Mouse (Mus musculus) heart, adult 2 months (tissue): ENCODE measurements around the gene Pacsin2. TPM values are rescaled to one million over a fixed set of nuclear protein-coding genes. Genes with fewer than 3 reads are reported as not detected.
A peak's percentile ranks its signal among the peaks of the same experiment; 100 is the strongest.

ENCODE experiments used
- DNase-seq, 2 experiments: peaks; one replicate each; pipeline ENCODE4 v3.0.0; 2021
- H3K27ac ChIP-seq: fragments of 200-600 bp; 2 replicates; pipeline ENCODE4 v1.8.1; 2022
- H3K27me3 ChIP-seq: fragments of 200-500 bp; 2 replicates; pipeline ENCODE4 v1.6.1; 2012; ENCODE audit warnings: mild to moderate bottlenecking, low read length, inconsistent platforms, mixed read lengths; ENCODE audit not compliant: control insufficient read depth, insufficient read depth
- H3K36me3 ChIP-seq: fragments of 200-500 bp; 2 replicates; pipeline ENCODE4 v1.6.1; 2012; ENCODE audit warnings: low read length, inconsistent platforms; ENCODE audit not compliant: control insufficient read depth, insufficient read depth
- H3K4me1 ChIP-seq: fragments of 200-500 bp; 2 replicates; pipeline ENCODE4 v1.6.1; 2011; ENCODE audit warnings: low read length; ENCODE audit not compliant: control insufficient read depth, insufficient read depth
- H3K4me3 ChIP-seq: fragments of 200-600 bp; 2 replicates; pipeline ENCODE4 v1.8.1; 2022
- H3K79me2 ChIP-seq: fragments of 200-500 bp; replicated peaks from 2 replicates; pipeline ENCODE4 v1.6.1; 2012; ENCODE audit warnings: mild to moderate bottlenecking, inconsistent platforms, low read length, moderate library complexity, mixed read lengths; ENCODE audit not compliant: control insufficient read depth, insufficient read depth
- H3K9ac ChIP-seq: fragments of 200-500 bp; 2 replicates; pipeline ENCODE4 v1.6.1; 2012; ENCODE audit warnings: low read depth, mild to moderate bottlenecking, control low read depth, inconsistent platforms, low read length, mixed read lengths
- CTCF ChIP-seq: fragments of 200-600 bp; IDR thresholded peaks from 2 replicates; pipeline ENCODE4 v1.8.1; 2022; ENCODE audit warnings: antibody characterized with exemption, mild to moderate bottlenecking, moderate library complexity
- EP300 ChIP-seq: fragments of 200-500 bp; IDR thresholded peaks from 2 replicates; pipeline ENCODE4 v1.6.1; 2011; ENCODE audit warnings: low read depth, low read length, control low read depth; ENCODE audit not compliant: insufficient read depth
- POLR2A ChIP-seq: fragments of 200-500 bp; IDR thresholded peaks from 2 replicates; pipeline ENCODE4 v1.6.1; 2011; ENCODE audit warnings: mild to moderate bottlenecking, low read depth, low read length, control low read depth; ENCODE audit not compliant: insufficient read depth
- WGBS: fragments of 180-500 bp; shearing (Covaris S2); methylation state at CpG from one replicate; pipeline ENCODE4 v1.1.7; 2018; 5-methylcytosine and 5-hydroxymethylcytosine counted together
- intact Hi-C: fragments of 180-260 bp; cut with DNase I; formaldehyde crosslinking; loops from one replicate; pipeline ENCODE4 v1.15.1; 2025
- polyA plus RNA-seq: library from polyadenylated mRNA; depleted of rRNA; stranded (reverse); fragments of >200 nt; gene quantifications from 2 replicates; pipeline ENCODE4 v1.2.3, GENCODE M21; 2012
- total RNA-seq, 2 experiments: library from RNA; stranded (reverse); gene quantifications; 2 replicates each; pipeline ENCODE4 v1.2.3; 2021

Gene Pacsin2
- total and polyA plus RNA-seq, 3 experiments, result 111 to 246 (median 200) TPM

GRCm38 (mm10) chr15:83452219-83452760, 12.1 kb downstream of the Pacsin2 start:
- Histone ChIP-seq H3K27me3 (no peaks in the 10 kb centered on the region), H3K4me1 (peaks cover 45% of the 10 kb centered on the region), H3K36me3 (peaks cover 13% of the 10 kb centered on the region), H3K9ac (no peak overlapping the region), H3K79me2 (peaks cover 8% of the 10 kb centered on the region; the same call in 1 of the 2 replicates), H3K4me3 (no peak overlapping the region), H3K27ac (peak overlapping the region; percentile 47)
- no peak for DNase-seq
- intact Hi-C loops, result no loop called here
- 81% methylated on average over 7 of the region's 7 CpGs for WGBS
- TF ChIP-seq CTCF (no peak), POLR2A (no peak), EP300 (no peak)

- intact Hi-C loops, result no loop called here
- 27% methylated on average over 7 of the region's 7 CpGs for WGBS
- peaks cover 13% of the 10 kb centered on the region for H3K36me3 ChIP-seq
- H3K79me2 ChIP-seq, result peaks cover 8% of the 10 kb centered on the region; the same call in 1 of the 2 replicates
- H3K9ac ChIP-seq, result no peak overlapping the region
- no peaks in the 10 kb centered on the region for H3K27me3 ChIP-seq
- H3K27ac ChIP-seq, result peak overlapping the region; percentile 47
- H3K4me1 ChIP-seq, result peaks cover 43% of the 10 kb centered on the region
- peak; percentile 57 to 75 for DNase-seq
- TF ChIP-seq EP300 (peak; percentile 54; the same call in 1 of the 2 replicates), CTCF (no peak), POLR2A (no peak)
- no peak overlapping the region for H3K4me3 ChIP-seq
Measured at GRCm38 (mm10) chr15:83451621-83452210, 12.7 kb downstream of the Pacsin2 start.

- WGBS, result 100% methylated on average over 2 of the region's 2 CpGs
- Histone ChIP-seq H3K79me2 (peaks cover 8% of the 10 kb centered on the region), H3K36me3 (peaks cover 26% of the 10 kb centered on the region), H3K4me1 (peaks cover 51% of the 10 kb centered on the region), H3K4me3 (no peak overlapping the region), H3K27me3 (no peaks in the 10 kb centered on the region), H3K27ac (no peak overlapping the region), H3K9ac (no peak overlapping the region)
- intact Hi-C loops, result no loop called here
- no peak for TF ChIP-seq CTCF
- TF ChIP-seq POLR2A, result no peak
- TF ChIP-seq EP300, result no peak
- DNase-seq, result no peak
Measured at GRCm38 (mm10) chr15:83450007-83450406, 14.4 kb downstream of the Pacsin2 start.

GRCm38 (mm10) chr15:83448646-83449045, 15.8 kb downstream of the Pacsin2 start:
- Histone ChIP-seq H3K27ac (peak overlapping the region; percentile 9; the same call in 1 of the 2 replicates), H3K4me1 (peaks cover 47% of the 10 kb centered on the region), H3K27me3 (no peaks in the 10 kb centered on the region), H3K79me2 (peaks cover 8% of the 10 kb centered on the region), H3K9ac (no peak overlapping the region), H3K4me3 (no peak overlapping the region), H3K36me3 (peaks cover 20% of the 10 kb centered on the region)
- WGBS, result 45% methylated on average over 5 of the region's 5 CpGs
- TF ChIP-seq EP300, result no peak
- intact Hi-C loops, result no loop called here
- no peak for DNase-seq

- no peak for DNase-seq
- TF ChIP-seq EP300 (no peak), CTCF (no peak), POLR2A (no peak)
- 22% methylated on average over 10 of the region's 10 CpGs for WGBS
- peaks cover 20% of the 10 kb centered on the region for H3K36me3 ChIP-seq
- peaks cover 47% of the 10 kb centered on the region for H3K4me1 ChIP-seq
- peak overlapping the region; percentile 5 for H3K27ac ChIP-seq
- H3K79me2 ChIP-seq, result peaks cover 10% of the 10 kb centered on the region
- intact Hi-C loops, result no loop called here
- H3K4me3 ChIP-seq, result no peak overlapping the region
- H3K9ac ChIP-seq, result peak overlapping the region; percentile 15; the same call in 1 of the 2 replicates
- no peaks in the 10 kb centered on the region for H3K27me3 ChIP-seq
Measured at GRCm38 (mm10) chr15:83447791-83448544, 16.4 kb downstream of the Pacsin2 start.

- no peak overlapping the region for H3K4me3 ChIP-seq
- peaks cover 45% of the 10 kb centered on the region for H3K4me1 ChIP-seq
- no peaks in the 10 kb centered on the region for H3K27me3 ChIP-seq
- intact Hi-C loops, result no loop called here
- no peak overlapping the region for H3K9ac ChIP-seq
- TF ChIP-seq CTCF (no peak), EP300 (no peak), POLR2A (no peak)
- no peak for DNase-seq
- 42% methylated on average over 2 of the region's 2 CpGs for WGBS
- H3K27ac ChIP-seq, result peak overlapping the region; percentile 59
- H3K36me3 ChIP-seq, result peaks cover 20% of the 10 kb centered on the region
- H3K79me2 ChIP-seq, result peaks cover 12% of the 10 kb centered on the region
Measured at GRCm38 (mm10) chr15:83445908-83446307, 18.5 kb downstream of the Pacsin2 start.
